Mouse (Mus musculus) naive thymus-derived CD4-positive, alpha-beta T cell, adult 5 months (primary cell): ENCODE data around the gene Lrrc40. TPM values are rescaled to one million over a fixed set of nuclear protein-coding genes. Genes with fewer than 3 reads are reported as not detected.

Source experiments
- polyA plus RNA-seq: library from polyadenylated mRNA; unstranded; fragments of 100-300 nt; shearing (Covaris generic); gene quantifications from one replicate; pipeline ENCODE4 v1.2.1, GENCODE M21; 2017

Lrrc40 gene
- 36.7 TPM for polyA plus RNA-seq

DNA sequence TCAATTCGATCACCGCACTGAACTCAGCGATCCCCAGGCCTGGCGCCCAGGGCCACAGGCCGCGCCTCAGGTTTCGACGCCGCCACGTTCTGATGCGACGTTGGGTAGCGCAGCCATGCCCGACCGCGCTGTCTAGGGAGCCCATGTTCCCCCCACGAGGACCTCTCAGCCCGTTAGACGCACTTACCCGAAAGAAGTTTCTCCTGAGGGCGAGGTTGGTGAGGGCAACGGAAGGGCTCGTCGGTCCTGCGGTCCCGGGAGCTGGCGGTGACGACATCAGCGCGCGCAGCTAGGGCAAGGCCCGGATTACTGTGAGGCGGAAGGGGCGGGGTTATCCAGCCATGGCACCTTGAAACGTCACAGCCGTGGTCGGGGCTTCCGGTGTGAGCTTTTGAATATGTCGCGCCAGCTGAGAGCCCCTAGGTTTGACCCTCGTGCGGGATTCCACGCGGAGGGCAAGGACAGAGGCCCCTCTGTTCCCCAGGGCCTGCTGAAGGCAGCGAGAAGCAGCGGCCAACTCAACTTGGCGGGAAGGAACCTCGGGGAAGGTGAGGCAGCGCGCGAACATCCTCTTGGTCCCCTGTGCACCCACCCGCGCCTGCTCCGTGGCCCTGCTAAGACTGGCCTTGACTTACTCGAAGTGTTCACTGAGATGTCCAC lies at the start of gene Lrrc40, which contains the start of gene Srsf11:
TSS of gene Lrrc40 (plus strand) at position 334 of the 660 bp plus-strand sequence.
TSS of gene Srsf11 (minus strand) at position 311 of the 660 bp plus-strand sequence.

Other genes starting within 250 kb of the Lrrc40 start
- not detected for gene Cth, start 111.6 kb upstream of the Lrrc40 start, polyA plus RNA-seq
- 104 TPM for gene Ankrd13c, start 89.4 kb upstream of the Lrrc40 start, polyA plus RNA-seq
- 490 TPM for gene Srsf11, start within 50 bp of the Lrrc40 start, polyA plus RNA-seq